Comparison of ENCODE assay signal across 13 mouse cellular contexts in the genomic region with DNA sequence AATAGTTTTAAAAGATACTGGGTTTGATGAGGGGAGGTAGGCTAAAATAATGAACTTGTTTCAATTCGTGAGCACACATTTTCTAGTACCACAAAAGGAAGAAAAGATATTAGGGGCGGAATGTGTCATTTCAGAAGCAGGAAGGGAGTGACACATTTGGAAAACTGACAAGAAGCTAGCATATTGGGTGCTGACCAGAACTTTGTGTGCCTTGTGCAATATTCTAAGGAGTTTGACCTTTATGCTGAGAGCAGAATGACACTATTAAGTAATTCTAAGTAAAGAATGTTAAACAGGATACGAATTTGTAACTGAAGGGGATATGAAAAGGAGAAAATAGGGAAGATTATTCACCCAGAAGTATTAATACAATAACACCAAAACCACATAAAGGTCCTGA. TPM values are rescaled to one million over a fixed set of nuclear protein-coding genes. Genes with fewer than 3 reads are reported as not detected.
DNase-seq lines count a peak whose midpoint lies in the region; ATAC-seq lines count a peak whose summit lies in the region.
"Had no signal": no experiment of that assay in that cellular context is flagged by ENCODE, and none has a peak within 500 bp of the region (broad histone marks: within the 10 kb centered on the region; RNA-seq: fewer than 3 reads in every experiment).

No protein-coding gene starts in this region.

- no peak overlapping the region for H3K9ac ChIP-seq in heart, embryonic 16.5 days (ENCODE audit: low read length)
- no peak overlapping the region for H3K9ac ChIP-seq in lung, embryonic 16.5 days (ENCODE audit: low read length)
- H3K9ac ChIP-seq: forebrain, embryonic 15.5 days; limb, embryonic 15.5 days had no signal

- H3K4me2 ChIP-seq in heart, embryonic 16.5 days (ENCODE audit: low read depth, low read length): no peak overlapping the region
- no peak overlapping the region for H3K4me2 ChIP-seq in lung, embryonic 16.5 days (ENCODE audit: low read depth, low read length)
- H3K4me2 ChIP-seq: forebrain, embryonic 15.5 days; limb, embryonic 15.5 days had no signal

- DNase-seq in adrenal gland, adult 8-10 months: peak; percentile 26
- no peak for DNase-seq in adrenal gland, postnatal 4 days (ENCODE audit: low spot score in 2 of 2)
- peak; percentile 40 for DNase-seq in Muller cell, postnatal 12 days (ENCODE audit: inconsistent ontology term)
- DNase-seq in thymus, postnatal 14 days: no peak
- DNase-seq in layer of hippocampus, adult 11-12 months (ENCODE audit: low spot score): no peak
- no peak for DNase-seq in frontal cortex, postnatal 14 days (ENCODE audit: low spot score in 2 of 2)
- DNase-seq: B cell, adult 2 months; cerebellum, postnatal 14 days; right cerebral cortex, postnatal 25 days had no signal

- no peak overlapping the region for H3K4me3 ChIP-seq in heart, embryonic 16.5 days (ENCODE audit: low read length)
- H3K4me3 ChIP-seq in lung, embryonic 16.5 days (ENCODE audit: low read length): no peak overlapping the region
- H3K4me3 ChIP-seq: forebrain, embryonic 15.5 days; limb, embryonic 15.5 days had no signal

- H3K27ac ChIP-seq in heart, embryonic 16.5 days (ENCODE audit: low read length): peak overlapping the region; percentile 61
- H3K27ac ChIP-seq in lung, embryonic 16.5 days (ENCODE audit: low read length): peak overlapping the region; percentile 77
- H3K27ac ChIP-seq: forebrain, embryonic 15.5 days; limb, embryonic 15.5 days had no signal

- WGBS in heart, embryonic 16.5 days: 45% methylated on average over 3 of the region's 3 CpGs
- WGBS in lung, embryonic 16.5 days: 36% methylated on average over 3 of the region's 3 CpGs

- ATAC-seq in heart, embryonic 16.5 days (replicated peaks; ENCODE audit: extremely low read depth, insufficient read depth, low FRiP score): no peak
- ATAC-seq in lung, embryonic 16.5 days (ENCODE audit: low read depth): peak; percentile 90
- ATAC-seq: forebrain, embryonic 15.5 days had no signal

- H3K4me1 ChIP-seq in heart, embryonic 16.5 days (ENCODE audit: control insufficient read depth, insufficient read depth, low read length): peaks cover 14% of the 10 kb centered on the region
- H3K4me1 ChIP-seq in lung, embryonic 16.5 days (replicated peaks; ENCODE audit: control insufficient read depth, insufficient read depth, low read length): peaks cover 7% of the 10 kb centered on the region
- H3K4me1 ChIP-seq: forebrain, embryonic 15.5 days; limb, embryonic 15.5 days had no signal

- H3K27me3 ChIP-seq in heart, embryonic 16.5 days (ENCODE audit: control insufficient read depth, insufficient read depth, low read length): no peaks in the 10 kb centered on the region
- no peaks in the 10 kb centered on the region for H3K27me3 ChIP-seq in lung, embryonic 16.5 days (ENCODE audit: control insufficient read depth, insufficient read depth, low read depth, low read length)
- H3K27me3 ChIP-seq: forebrain, embryonic 15.5 days; limb, embryonic 15.5 days had no signal

- no peaks in the 10 kb centered on the region for H3K36me3 ChIP-seq in heart, embryonic 16.5 days (ENCODE audit: control insufficient read depth, insufficient read depth)
- no peaks in the 10 kb centered on the region for H3K36me3 ChIP-seq in lung, embryonic 16.5 days (ENCODE audit: control insufficient read depth, insufficient read depth, low read length)
- H3K36me3 ChIP-seq: forebrain, embryonic 15.5 days; limb, embryonic 15.5 days had no signal

- H3K9me3 ChIP-seq in heart, embryonic 16.5 days (replicated peaks; ENCODE audit: control insufficient read depth, low read length): no peaks in the 10 kb centered on the region
- H3K9me3 ChIP-seq in lung, embryonic 16.5 days (ENCODE audit: control insufficient read depth, low read length): no peaks in the 10 kb centered on the region
- H3K9me3 ChIP-seq: forebrain, embryonic 15.5 days; limb, embryonic 15.5 days had no signal

RNA-seq across cellular contexts. Expression of a gene that starts 12.0 kb away (rescaled TPM):
- 100 to 1,000 TPM; 238 to 581 (median 508) TPM for total RNA-seq in adrenal gland, adult 8-10 months (2022)
- 100 to 1,000 TPM; 270 to 347 TPM for total RNA-seq in adrenal gland, postnatal 4 days (2021)
- 202 and 223 TPM in 2 replicates for polyA plus RNA-seq in heart, embryonic 16.5 days (2015; fragmentation: Nextera tagmentation; extraction: Ambion mirVana)
- 40.7 and 53.8 TPM in 2 replicates for polyA plus RNA-seq in lung, embryonic 16.5 days (2015; fragmentation: Nextera tagmentation; extraction: Ambion mirVana)

Comparison
In these comparisons a context has a peak if more than half of its experiments do, and no peak if none do; other contexts are left out.
1. DNase-seq: peak in adrenal gland, adult 8-10 months (single experiment) and Muller cell, postnatal 12 days (single experiment); none in adrenal gland, postnatal 4 days (0 of 2), thymus, postnatal 14 days (single experiment), layer of hippocampus, adult 11-12 months (single experiment) and frontal cortex, postnatal 14 days (0 of 2).